Mouse (Mus musculus) midbrain, embryonic 11.5 days (tissue): Measurements from ENCODE around the gene Ovca2. TPM values are rescaled to one million over a fixed set of nuclear protein-coding genes. Genes with fewer than 3 reads are reported as not detected.
"Not testable (repeated sequence)": the region's sequence is repeated elsewhere in the genome, so short reads cannot be mapped to it uniquely, and the experiment has no call there.

Source experiments
- ATAC-seq: fragments of 200-750 bp; cut with Nextera tagmentation; 2 replicates; pipeline ENCODE4 v1.8.0; 2017; ENCODE audit warnings: moderate TSS enrichment, moderate library complexity; ENCODE audit not compliant: low FRiP score
- DNase-seq: peaks from one replicate; pipeline ENCODE4 v3.0.0; 2015; ENCODE audit warnings: low spot score; ENCODE audit errors: missing footprints
- H3K27ac ChIP-seq: fragments of 300-500 bp; sonication (generic); 2 replicates; pipeline ENCODE4 v1.5.1; 2014; ENCODE audit warnings: low read depth, low read length
- H3K27me3 ChIP-seq: fragments of 300-500 bp; sonication (generic); 2 replicates; pipeline ENCODE4 v1.6.1; 2014; ENCODE audit warnings: mild to moderate bottlenecking, low read length, moderate library complexity, mixed read lengths; ENCODE audit not compliant: control insufficient read depth, insufficient read depth
- H3K36me3 ChIP-seq: fragments of 300-500 bp; sonication (generic); 2 replicates; pipeline ENCODE4 v1.6.1; 2014; ENCODE audit warnings: mild to moderate bottlenecking, low read length, moderate library complexity, mixed read lengths; ENCODE audit not compliant: control insufficient read depth, insufficient read depth
- H3K4me1 ChIP-seq: fragments of 300-500 bp; sonication (generic); 2 replicates; pipeline ENCODE4 v1.6.1; 2014; ENCODE audit warnings: low read length; ENCODE audit not compliant: control insufficient read depth, insufficient read depth
- H3K4me2 ChIP-seq: fragments of 300-500 bp; sonication (generic); 2 replicates; pipeline ENCODE4 v1.6.1; 2014; ENCODE audit warnings: mild to moderate bottlenecking, moderate library complexity
- H3K4me3 ChIP-seq: fragments of 300-500 bp; sonication (generic); 2 replicates; pipeline ENCODE4 v1.5.1; 2014; ENCODE audit warnings: low read depth, low read length
- H3K9ac ChIP-seq: fragments of 300-500 bp; sonication (generic); 2 replicates; pipeline ENCODE4 v1.6.1; 2014; ENCODE audit warnings: low read length
- H3K9me3 ChIP-seq: fragments of 300-500 bp; sonication (generic); 2 replicates; pipeline ENCODE4 v1.6.1; 2016; ENCODE audit warnings: low read length; ENCODE audit not compliant: control insufficient read depth
- WGBS: fragments of 180-500 bp; shearing (Covaris S2); extraction: QIAGEN DNeasy Blood & Tissue Kit; methylation state at CpG from one replicate; pipeline ENCODE4 v1.1.7; 2014; 5-methylcytosine and 5-hydroxymethylcytosine counted together
- polyA plus RNA-seq: library from polyadenylated mRNA; unstranded; fragments of >200 nt; fragmentation: Nextera tagmentation; extraction: Ambion mirVana; gene quantifications from 2 replicates; pipeline ENCODE4 v1.2.1, GENCODE M21; 2014

Gene Ovca2
- polyA plus RNA-seq, 1 experiment from 2014 or later = 29.8 TPM

GRCm38 (mm10) chr11:75178011-75178410, 624 bp downstream of the Ovca2 start:
- Histone ChIP-seq H3K4me2 (peak overlapping the region; percentile 68), H3K4me3 (peak overlapping the region; percentile 82), H3K9ac (peak overlapping the region; percentile 80), H3K27me3 (peaks cover 3% of the 10 kb centered on the region), H3K36me3 (peaks cover 3% of the 10 kb centered on the region; the same call in 1 of the 2 replicates), H3K27ac (no peak overlapping the region), H3K9me3 (no peaks in the 10 kb centered on the region), H3K4me1 (peaks cover 13% of the 10 kb centered on the region)
- no peak for ATAC-seq
- no peak for DNase-seq
- 52% methylated on average over 12 of the region's 12 CpGs for WGBS

GRCm38 (mm10) chr11:75174574-75174973, 4.1 kb downstream of the Ovca2 start:
- peaks cover 34% of the 10 kb centered on the region for H3K4me1 ChIP-seq
- ATAC-seq = not testable (repeated sequence)
- 80% methylated on average over 6 of the region's 6 CpGs for WGBS

GRCm38 (mm10) chr11:75173799-75174165, 4.9 kb downstream of the Ovca2 start:
- Histone ChIP-seq H3K4me1 (peaks cover 37% of the 10 kb centered on the region), H3K4me3 (peak overlapping the region; percentile 41), H3K27me3 (peaks cover 45% of the 10 kb centered on the region), H3K4me2 (peak overlapping the region; percentile 57), H3K36me3 (no peaks in the 10 kb centered on the region; the same call in 1 of the 2 replicates), H3K9me3 (no peaks in the 10 kb centered on the region), H3K9ac (no peak overlapping the region), H3K27ac (no peak overlapping the region)
- DNase-seq (no peak), ATAC-seq (no peak)
- WGBS = 5% methylated on average over 15 of the region's 15 CpGs

More at GRCm38 (mm10) chr11:75174574-75174973, 4.1 kb downstream of the Ovca2 start:
- peaks cover 37% of the 10 kb centered on the region for H3K27me3 ChIP-seq
- not testable (repeated sequence) for H3K36me3 ChIP-seq, H3K27ac ChIP-seq, H3K4me3 ChIP-seq, H3K9me3 ChIP-seq, H3K4me2 ChIP-seq, H3K9ac ChIP-seq
- DNase-seq = peak; percentile 59

GRCm38 (mm10) chr11:75173095-75173798, 5.4 kb downstream of the Ovca2 start:
- peak overlapping the region; percentile 57 for H3K4me2 ChIP-seq
- peak overlapping the region; percentile 3; the same call in 1 of the 2 replicates for H3K9ac ChIP-seq
- H3K9me3 ChIP-seq = no peaks in the 10 kb centered on the region
- WGBS = under 1% methylated on average over 70 of the region's 71 CpGs
- no peak overlapping the region for H3K27ac ChIP-seq
- peaks cover 43% of the 10 kb centered on the region for H3K4me1 ChIP-seq
- no peaks in the 10 kb centered on the region; the same call in 1 of the 2 replicates for H3K36me3 ChIP-seq
- peak; percentile 66 for ATAC-seq
- H3K27me3 ChIP-seq = peaks cover 50% of the 10 kb centered on the region
- peak overlapping the region; percentile 41 for H3K4me3 ChIP-seq
- peak; percentile 99 for DNase-seq

GRCm38 (mm10) chr11:75172151-75173094, 6.2 kb downstream of the Ovca2 start:
- Histone ChIP-seq H3K4me3 (peak overlapping the region; percentile 41), H3K36me3 (no peaks in the 10 kb centered on the region; the same call in 1 of the 2 replicates), H3K4me1 (peaks cover 41% of the 10 kb centered on the region), H3K9ac (peak overlapping the region; percentile 3; the same call in 1 of the 2 replicates), H3K27me3 (peaks cover 59% of the 10 kb centered on the region), H3K9me3 (no peaks in the 10 kb centered on the region), H3K27ac (no peak overlapping the region), H3K4me2 (peak overlapping the region; percentile 57)
- DNase-seq (peak; percentile 92), ATAC-seq (no peak)
- under 1% methylated on average over 75 of the region's 75 CpGs for WGBS

GRCm38 (mm10) chr11:75171186-75171865, 7.3 kb downstream of the Ovca2 start:
- H3K36me3 ChIP-seq = no peaks in the 10 kb centered on the region
- no peak overlapping the region for H3K4me3 ChIP-seq
- H3K27me3 ChIP-seq = peaks cover 70% of the 10 kb centered on the region
- H3K9me3 ChIP-seq = no peaks in the 10 kb centered on the region
- H3K4me2 ChIP-seq = no peak overlapping the region
- ATAC-seq = no peak
- no peak overlapping the region for H3K27ac ChIP-seq
- H3K4me1 ChIP-seq = peaks cover 48% of the 10 kb centered on the region
- no peak for DNase-seq
- no peak overlapping the region for H3K9ac ChIP-seq
- WGBS = 6% methylated on average over 17 of the region's 17 CpGs

- Histone ChIP-seq H3K27ac (no peak overlapping the region), H3K9me3 (no peaks in the 10 kb centered on the region), H3K36me3 (no peaks in the 10 kb centered on the region), H3K4me1 (peaks cover 50% of the 10 kb centered on the region), H3K9ac (peak overlapping the region; percentile 36; the same call in 1 of the 2 replicates), H3K4me2 (peak overlapping the region; percentile 61), H3K27me3 (peaks cover 80% of the 10 kb centered on the region), H3K4me3 (peak overlapping the region; percentile 34)
- DNase-seq = peak; percentile 99
- peak; percentile 53 for ATAC-seq
- under 1% methylated on average over 36 of the region's 38 CpGs for WGBS
These were observed 8.4 kb downstream of the Ovca2 start for GRCm38 (mm10) chr11:75170136-75170751.

GRCm38 (mm10) chr11:75169405-75170080, 9.1 kb downstream of the Ovca2 start, which contains the start of gene Hic1:
TSS of gene Hic1 (minus strand) at chr11:75169519.
- H3K4me1 ChIP-seq = peaks cover 50% of the 10 kb centered on the region
- H3K27ac ChIP-seq = no peak within 1 kb of the TSS
- no peaks in the 10 kb centered on the region for H3K36me3 ChIP-seq
- peak within 1 kb of the TSS; percentile 41 for H3K4me3 ChIP-seq
- 7% methylated on average over 23 of the region's 23 CpGs for WGBS
- peak; percentile 91 for DNase-seq
- peak within 1 kb of the TSS; percentile 70 for H3K4me2 ChIP-seq
- H3K27me3 ChIP-seq = peaks cover 87% of the 10 kb centered on the region
- no peak for ATAC-seq
- H3K9ac ChIP-seq = peak within 1 kb of the TSS; percentile 38; the same call in 1 of the 2 replicates
- H3K9me3 ChIP-seq = no peaks in the 10 kb centered on the region
